Mouse (Mus musculus): ENCODE measurements around the gene Perp. TPM values are rescaled to one million over a fixed set of nuclear protein-coding genes. Genes with fewer than 3 reads are reported as not detected.

Perp gene
- total RNA-seq, 2 experiments from 2014 or later = 0.84 to 1.4 TPM

Other genes starting within 250 kb of the Perp start
- 1 to 10 TPM in 1 of 2 experiments, under 1 TPM in 1; 0.84 to 1.3 TPM for gene Arfgef3, start 101.1 kb upstream of the Perp start, total RNA-seq (2021)
- not detected for gene Gm4922, start 58.2 kb upstream of the Perp start, total RNA-seq (2021)
- gene Tnfaip3, start 170.6 kb downstream of the Perp start, total RNA-seq (2021) = 1 to 10 TPM; 2.3 to 5.0 TPM